Mouse (Mus musculus): Measurements from ENCODE around the gene Syt14. TPM values are rescaled to one million over a fixed set of nuclear protein-coding genes. Genes with fewer than 3 reads are reported as not detected.

Gene Syt14
- polyA plus RNA-seq, 1 experiment: not detected

DNA sequence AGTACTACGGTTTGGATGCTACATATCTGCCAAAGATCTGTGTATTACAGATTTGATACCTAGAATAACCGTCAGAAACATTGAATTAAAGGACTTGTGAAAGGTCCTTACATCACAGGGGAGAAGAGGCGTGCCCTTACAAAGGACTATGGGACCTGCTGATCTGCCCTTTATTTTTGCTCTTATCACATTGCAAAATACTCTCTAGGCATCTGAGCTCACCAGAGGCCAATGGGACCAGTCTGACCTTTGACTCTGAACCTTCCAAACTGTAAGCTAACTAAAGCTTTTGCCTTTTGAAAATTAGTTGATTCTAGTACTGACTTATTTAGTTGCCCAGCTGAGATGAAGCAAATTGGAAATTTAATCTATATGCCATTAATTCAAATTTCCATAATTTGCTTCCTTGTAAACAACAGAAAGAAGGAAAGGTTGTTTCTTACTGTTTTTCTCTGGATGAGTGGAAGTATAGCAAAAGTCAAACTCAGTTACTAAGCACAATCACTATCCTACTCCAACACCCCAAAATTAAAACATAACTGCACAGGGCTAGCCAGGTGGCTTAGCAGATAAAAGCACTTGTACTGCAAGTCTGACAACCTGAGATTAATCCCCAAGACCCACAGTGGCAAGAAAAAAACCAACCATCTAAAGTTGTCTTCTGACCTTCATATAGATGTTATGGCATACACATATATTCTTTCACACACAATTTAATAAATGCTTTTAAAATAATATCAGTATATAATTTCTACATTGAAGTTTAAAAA is 24.4 kb downstream of the Syt14 start:
- TF ChIP-seq MYOD1 (IDR thresholded peaks at IDR 0.05; ENCODE audit: control insufficient read depth in 1 of 3, insufficient read length in 2 of 3, low read depth in 2 of 3): no peak
- no peak for TF ChIP-seq MAX (IDR thresholded peaks at IDR 0.05; ENCODE audit: low read depth)
- no peak for TF ChIP-seq USF1 (IDR thresholded peaks at IDR 0.05; ENCODE audit: low read depth)
- no peak for TF ChIP-seq CEBPB (IDR thresholded peaks at IDR 0.05; ENCODE audit: insufficient read depth, poor library complexity, severe bottlenecking)
- no peak for TF ChIP-seq TCF12 (IDR thresholded peaks at IDR 0.05; ENCODE audit: insufficient read depth, poor library complexity, severe bottlenecking)
- no peak for TF ChIP-seq SRF (IDR thresholded peaks at IDR 0.05; ENCODE audit: control insufficient read depth, insufficient read length, low read depth)
- TF ChIP-seq MYOG (IDR thresholded peaks at IDR 0.05; ENCODE audit: control insufficient read depth in 1 of 3, insufficient read depth in 1 of 3, insufficient read length in 2 of 3, low read depth in 2 of 3): no peak
- no peak for TF ChIP-seq E2F4 (IDR thresholded peaks at IDR 0.05; ENCODE audit: insufficient read depth)
- no peak for TF ChIP-seq POLR2A (IDR thresholded peaks at IDR 0.05; ENCODE audit: insufficient read length, low read depth)

DNA sequence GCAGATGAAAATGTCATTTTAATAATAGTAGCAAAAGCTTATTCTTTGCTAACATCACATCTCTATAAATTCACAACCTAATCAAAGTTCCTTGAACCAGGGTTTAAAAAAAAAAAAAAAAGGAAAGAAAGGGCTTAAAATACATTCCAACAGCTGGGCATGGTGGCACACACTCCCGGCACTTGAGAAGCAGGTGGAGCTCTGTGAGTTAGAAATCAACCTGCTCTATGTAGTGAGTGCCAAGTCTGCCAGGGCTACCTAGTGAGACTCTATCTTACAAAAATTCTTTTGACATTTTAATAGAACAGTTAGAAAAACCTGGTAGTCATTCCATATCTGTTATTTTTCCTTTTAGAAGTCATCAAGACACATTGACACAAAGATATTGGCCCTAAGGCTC is 31.0 kb downstream of the Syt14 start:
- Histone ChIP-seq H3ac (ENCODE audit: control insufficient read depth, insufficient read length) (no peak overlapping the region), H3K4me3 (no peak overlapping the region), H3K27me3 (ENCODE audit: control insufficient read depth, insufficient read depth, insufficient read length) (no peaks in the 10 kb centered on the region), H3K36me3 (ENCODE audit: control insufficient read depth, insufficient read depth) (no peaks in the 10 kb centered on the region), H3K79me2 (ENCODE audit: control insufficient read depth, insufficient read depth) (no peaks in the 10 kb centered on the region), H3K4me2 (ENCODE audit: low read depth) (no peak overlapping the region)
- no peak for TF ChIP-seq MYOD1 (IDR thresholded peaks at IDR 0.05; ENCODE audit: control insufficient read depth in 1 of 3, insufficient read length in 2 of 3, low read depth in 2 of 3)
- TF ChIP-seq TCF3 (IDR thresholded peaks at IDR 0.05; ENCODE audit: insufficient read length, low read depth): no peak
- no peak for TF ChIP-seq TCF12 (IDR thresholded peaks at IDR 0.05; ENCODE audit: insufficient read depth, poor library complexity, severe bottlenecking)
- TF ChIP-seq USF1 (IDR thresholded peaks at IDR 0.05; ENCODE audit: low read depth): no peak
- TF ChIP-seq CEBPB (IDR thresholded peaks at IDR 0.05; ENCODE audit: insufficient read depth, poor library complexity, severe bottlenecking): no peak
- no peak for TF ChIP-seq MAX (IDR thresholded peaks at IDR 0.05; ENCODE audit: low read depth)
- no peak for TF ChIP-seq SRF (IDR thresholded peaks at IDR 0.05; ENCODE audit: control insufficient read depth, insufficient read length, low read depth)
- no peak for TF ChIP-seq E2F4 (IDR thresholded peaks at IDR 0.05; ENCODE audit: insufficient read depth)
- no peak for TF ChIP-seq POLR2AphosphoS2 (IDR thresholded peaks at IDR 0.05; ENCODE audit: insufficient read length, low read depth)
- no peak for TF ChIP-seq REST (IDR thresholded peaks at IDR 0.05; ENCODE audit: insufficient read depth, insufficient read length)
- no peak for TF ChIP-seq MYOG (IDR thresholded peaks at IDR 0.05; ENCODE audit: control insufficient read depth in 1 of 3, insufficient read depth in 1 of 3, insufficient read length in 2 of 3, low read depth in 2 of 3)
- TF ChIP-seq POLR2A (IDR thresholded peaks at IDR 0.05; ENCODE audit: insufficient read length, low read depth): no peak

More for the DNA sequence above, 24.4 kb downstream of the Syt14 start:
- Histone ChIP-seq H3K27me3 (ENCODE audit: control insufficient read depth, insufficient read depth, insufficient read length) (no peaks in the 10 kb centered on the region), H3K4me2 (ENCODE audit: low read depth) (no peak overlapping the region), H3K79me2 (ENCODE audit: control insufficient read depth, insufficient read depth) (no peaks in the 10 kb centered on the region), H3K4me3 (no peak overlapping the region), H3K36me3 (ENCODE audit: control insufficient read depth, insufficient read depth) (no peaks in the 10 kb centered on the region), H3ac (ENCODE audit: control insufficient read depth, insufficient read length) (no peak overlapping the region)

DNA sequence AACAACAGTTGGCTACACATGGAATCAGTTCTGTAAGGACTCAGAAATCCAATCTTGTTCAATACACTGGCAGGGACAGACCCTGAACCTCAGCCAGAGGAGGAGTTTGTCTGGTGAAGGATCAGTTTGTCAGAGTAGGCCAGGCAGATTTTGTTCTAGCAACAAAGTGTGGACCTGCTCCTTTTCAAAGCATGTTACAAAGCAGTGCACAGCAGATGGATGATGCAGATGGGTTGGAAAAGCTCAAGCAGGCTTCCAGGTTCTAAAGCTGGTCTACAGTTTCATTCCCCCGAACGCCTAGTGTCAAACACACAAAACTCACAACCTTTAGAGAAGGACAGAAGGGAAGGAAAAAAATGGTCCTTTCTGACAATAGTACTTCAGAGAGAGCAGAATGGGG is 31.6 kb downstream of the Syt14 start:
- H3K27me3 ChIP-seq (ENCODE audit: control insufficient read depth, insufficient read depth, insufficient read length): no peaks in the 10 kb centered on the region
- no peak overlapping the region for H3ac ChIP-seq (ENCODE audit: control insufficient read depth, insufficient read length)
- no peak for TF ChIP-seq MAX (IDR thresholded peaks at IDR 0.05; ENCODE audit: low read depth)
- no peak for TF ChIP-seq MYOD1 (IDR thresholded peaks at IDR 0.05; ENCODE audit: control insufficient read depth in 1 of 3, insufficient read length in 2 of 3, low read depth in 2 of 3)
- no peak for TF ChIP-seq E2F4 (IDR thresholded peaks at IDR 0.05; ENCODE audit: insufficient read depth)
- no peak for TF ChIP-seq TCF3 (IDR thresholded peaks at IDR 0.05; ENCODE audit: insufficient read length, low read depth)
- TF ChIP-seq POLR2AphosphoS2 (IDR thresholded peaks at IDR 0.05; ENCODE audit: insufficient read length, low read depth): no peak
- no peak for TF ChIP-seq CEBPB (IDR thresholded peaks at IDR 0.05; ENCODE audit: insufficient read depth, poor library complexity, severe bottlenecking)
- no peak for TF ChIP-seq MYOG (IDR thresholded peaks at IDR 0.05; ENCODE audit: control insufficient read depth in 1 of 3, insufficient read depth in 1 of 3, insufficient read length in 2 of 3, low read depth in 2 of 3)
- H3K79me2 ChIP-seq (ENCODE audit: control insufficient read depth, insufficient read depth): no peaks in the 10 kb centered on the region
- no peak overlapping the region for H3K4me3 ChIP-seq
- no peak overlapping the region for H3K4me2 ChIP-seq (ENCODE audit: low read depth)
- no peaks in the 10 kb centered on the region for H3K36me3 ChIP-seq (ENCODE audit: control insufficient read depth, insufficient read depth)

DNA sequence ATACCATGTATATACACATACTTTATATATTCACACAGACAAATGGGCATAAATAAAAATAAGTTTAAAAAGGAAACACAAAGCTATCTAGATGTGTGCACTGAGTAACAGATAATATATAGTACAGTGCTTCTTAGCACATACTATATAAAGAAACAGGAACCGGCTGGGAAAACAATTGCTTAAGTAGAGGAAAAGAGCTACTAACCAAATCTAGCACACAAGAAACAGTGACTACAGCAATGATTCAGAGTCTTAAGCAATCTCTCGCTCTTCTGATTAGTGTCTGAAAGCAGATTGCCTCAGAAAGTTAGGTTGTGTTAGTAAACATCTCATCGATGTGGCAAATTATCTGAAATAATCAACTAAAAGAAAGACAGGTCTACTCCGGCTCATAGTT is 33.3 kb downstream of the Syt14 start:
- H3K36me3 ChIP-seq (ENCODE audit: control insufficient read depth, insufficient read depth): no peaks in the 10 kb centered on the region
- no peaks in the 10 kb centered on the region for H3K27me3 ChIP-seq (ENCODE audit: control insufficient read depth, insufficient read depth, insufficient read length)
- no peaks in the 10 kb centered on the region for H3K79me2 ChIP-seq (ENCODE audit: control insufficient read depth, insufficient read depth)
- no peak overlapping the region for H3K4me2 ChIP-seq (ENCODE audit: low read depth)
- TF ChIP-seq E2F4 (IDR thresholded peaks at IDR 0.05; ENCODE audit: insufficient read depth): no peak
- TF ChIP-seq MAX (IDR thresholded peaks at IDR 0.05; ENCODE audit: low read depth): no peak
- no peak for TF ChIP-seq SRF (IDR thresholded peaks at IDR 0.05; ENCODE audit: control insufficient read depth, insufficient read length, low read depth)
- no peak for TF ChIP-seq MYOG (IDR thresholded peaks at IDR 0.05; ENCODE audit: control insufficient read depth in 1 of 3, insufficient read depth in 1 of 3, insufficient read length in 2 of 3, low read depth in 2 of 3)
- TF ChIP-seq USF1 (IDR thresholded peaks at IDR 0.05; ENCODE audit: low read depth): no peak
- TF ChIP-seq CEBPB (IDR thresholded peaks at IDR 0.05; ENCODE audit: insufficient read depth, poor library complexity, severe bottlenecking): no peak
- TF ChIP-seq POLR2AphosphoS2 (IDR thresholded peaks at IDR 0.05; ENCODE audit: insufficient read length, low read depth): no peak
- TF ChIP-seq MYOD1 (IDR thresholded peaks at IDR 0.05; ENCODE audit: control insufficient read depth in 1 of 3, insufficient read length in 2 of 3, low read depth in 2 of 3): no peak
- no peak for TF ChIP-seq REST (IDR thresholded peaks at IDR 0.05; ENCODE audit: insufficient read depth, insufficient read length)
- TF ChIP-seq POLR2A (IDR thresholded peaks at IDR 0.05; ENCODE audit: insufficient read length, low read depth): no peak
- TF ChIP-seq TCF3 (IDR thresholded peaks at IDR 0.05; ENCODE audit: insufficient read length, low read depth): no peak
- H3ac ChIP-seq (ENCODE audit: control insufficient read depth, insufficient read length): no peak overlapping the region
- no peak overlapping the region for H3K4me3 ChIP-seq
